Mouse (Mus musculus): Measurements from ENCODE around the gene Cpn2. TPM values are rescaled to one million over a fixed set of nuclear protein-coding genes. Genes with fewer than 3 reads are reported as not detected.

Gene Cpn2
- polyA plus RNA-seq, 1 experiment from 2014 or later: not detected

DNA sequence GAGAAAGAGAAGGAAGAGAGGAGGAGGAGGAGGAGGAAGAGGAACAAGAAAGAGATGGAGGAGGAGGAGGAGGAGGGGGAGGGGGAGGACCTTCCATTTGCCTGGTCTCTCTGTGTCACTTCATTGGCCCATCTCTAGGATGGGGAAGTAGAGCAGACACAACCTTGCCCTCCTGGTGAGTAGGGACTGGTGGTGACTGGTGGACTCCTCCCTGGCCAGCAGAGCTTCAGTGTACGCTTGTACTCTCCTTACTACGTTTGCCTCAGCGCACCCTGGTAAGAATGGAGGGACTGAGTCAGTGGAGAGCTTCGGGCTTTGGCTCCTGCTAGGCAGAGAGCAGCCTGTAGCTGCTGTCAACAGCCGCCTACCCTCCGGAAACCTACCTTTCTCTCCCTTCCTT is 35.4 kb upstream of the Cpn2 start:
- no peak overlapping the region for H3K9ac ChIP-seq
- peaks cover 51% of the 10 kb centered on the region for H3K27me3 ChIP-seq
- H3K4me2 ChIP-seq (replicated peaks): no peak overlapping the region
- ATAC-seq (ENCODE audit: low FRiP score, low read depth): no peak
- H3K4me3 ChIP-seq: no peak overlapping the region
- H3K4me1 ChIP-seq: no peaks in the 10 kb centered on the region
- no peaks in the 10 kb centered on the region for H3K9me3 ChIP-seq
- no peak overlapping the region for H3K27ac ChIP-seq
- WGBS: 85% methylated on average over 6 of the region's 6 CpGs
- H3K36me3 ChIP-seq: no peaks in the 10 kb centered on the region

DNA sequence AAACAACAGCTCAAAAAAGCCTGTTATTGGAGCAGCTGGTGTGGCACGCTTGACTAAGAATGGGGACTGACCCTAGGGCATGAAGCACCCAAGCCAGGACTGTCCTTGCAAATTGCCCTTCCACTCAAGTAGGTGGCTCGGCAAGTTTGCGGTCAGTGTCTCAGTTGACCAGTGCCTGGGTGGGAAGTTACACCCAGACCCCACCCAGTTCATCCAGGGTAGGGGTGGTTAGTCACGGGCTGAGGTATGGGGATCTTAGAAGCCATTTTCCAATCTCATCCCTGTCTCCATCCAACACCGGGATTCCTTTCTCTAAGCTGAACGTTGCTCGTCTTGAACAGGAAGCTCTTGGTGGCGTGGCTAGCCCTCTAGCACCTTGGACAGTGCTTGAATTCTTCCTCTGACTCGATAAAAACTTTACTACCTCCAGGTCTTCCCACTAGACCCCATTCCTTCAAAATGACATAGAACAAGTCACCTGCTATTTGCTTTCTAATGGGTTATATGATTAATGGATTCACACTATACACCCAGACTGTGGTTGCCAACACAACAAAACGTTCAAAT is 32.5 kb upstream of the Cpn2 start:
- Histone ChIP-seq H3K27ac (no peak overlapping the region), H3K4me1 (no peaks in the 10 kb centered on the region), H3K27me3 (peaks cover 34% of the 10 kb centered on the region), H3K9ac (no peak overlapping the region), H3K4me2 (replicated peaks) (no peak overlapping the region), H3K9me3 (no peaks in the 10 kb centered on the region), H3K4me3 (no peak overlapping the region), H3K36me3 (no peaks in the 10 kb centered on the region)
- WGBS: 62% methylated on average over 10 of the region's 10 CpGs
- ATAC-seq (ENCODE audit: low FRiP score, low read depth): no peak

DNA sequence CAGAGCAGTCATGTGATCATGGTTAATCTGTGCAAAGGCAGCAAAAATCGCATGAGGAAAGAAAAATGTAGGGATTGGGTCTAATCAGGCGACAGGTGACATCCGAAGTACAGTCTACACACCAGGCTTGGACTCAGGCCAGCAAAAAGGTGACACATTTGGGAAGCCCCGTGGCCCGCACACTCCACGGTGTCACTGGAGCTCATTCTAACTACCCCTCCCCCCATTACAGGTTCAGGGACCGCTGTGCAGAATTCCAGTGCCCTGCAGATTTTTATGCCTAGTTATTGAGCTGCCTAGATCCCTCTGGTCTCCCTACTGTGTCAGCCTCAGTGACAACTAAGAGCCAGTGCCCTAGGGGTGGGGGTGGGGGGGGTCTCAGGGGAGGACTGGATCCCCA is 30.2 kb upstream of the Cpn2 start:
- H3K4me3 ChIP-seq: no peak overlapping the region
- no peaks in the 10 kb centered on the region for H3K36me3 ChIP-seq
- H3K4me2 ChIP-seq (replicated peaks): no peak overlapping the region
- 0 out of 2 replicates have a peak, but pooled peaks cover 12% of the 10 kb centered on the region for H3K27me3 ChIP-seq
- H3K4me1 ChIP-seq: no peaks in the 10 kb centered on the region
- no peak for ATAC-seq (ENCODE audit: low FRiP score, low read depth)
- no peaks in the 10 kb centered on the region for H3K9me3 ChIP-seq
- 82% methylated on average over 7 of the region's 7 CpGs for WGBS
- no peak overlapping the region for H3K27ac ChIP-seq
- H3K9ac ChIP-seq: no peak overlapping the region

DNA sequence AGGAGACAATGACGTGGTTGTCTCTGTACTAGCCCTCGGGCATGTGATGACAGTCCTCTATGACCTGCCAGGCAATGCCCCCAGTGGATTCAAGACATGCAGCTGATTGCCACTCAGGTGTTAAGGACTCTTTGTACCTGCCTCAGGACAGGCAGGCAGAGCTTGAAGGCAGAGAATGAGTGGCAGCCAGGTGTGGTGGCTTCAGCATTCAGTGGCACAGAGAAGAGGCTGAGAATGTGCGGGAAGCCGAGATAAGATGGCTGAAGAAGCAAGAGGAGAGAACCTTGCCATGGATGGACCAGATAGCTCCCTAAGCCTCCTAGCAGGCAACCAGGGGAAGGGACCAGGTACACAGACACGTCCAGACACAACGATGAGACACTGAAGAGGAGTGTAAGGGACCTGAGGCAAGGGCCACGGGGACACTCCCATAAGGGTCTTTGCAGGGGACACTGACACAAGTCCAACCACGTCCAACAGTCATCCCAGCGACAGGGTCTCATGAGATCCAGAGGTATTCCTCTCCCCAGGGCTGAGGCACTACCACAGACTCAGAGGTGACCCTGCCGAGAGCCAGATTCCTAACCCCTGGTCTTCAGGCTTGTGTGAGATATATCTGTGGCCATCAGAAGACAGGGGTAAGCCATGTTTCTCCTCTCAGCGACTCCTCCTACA is 29.4 kb upstream of the Cpn2 start:
- no peak overlapping the region for H3K9ac ChIP-seq
- no peaks in the 10 kb centered on the region for H3K36me3 ChIP-seq
- H3K27me3 ChIP-seq: 0 out of 2 replicates have a peak, but pooled peaks cover 10% of the 10 kb centered on the region
- H3K9me3 ChIP-seq: no peaks in the 10 kb centered on the region
- WGBS: 90% methylated on average over 11 of the region's 11 CpGs
- no peak overlapping the region for H3K27ac ChIP-seq
- H3K4me1 ChIP-seq: no peaks in the 10 kb centered on the region
- no peak overlapping the region for H3K4me2 ChIP-seq (replicated peaks)
- no peak overlapping the region for H3K4me3 ChIP-seq
- no peak for ATAC-seq (ENCODE audit: low FRiP score, low read depth)

DNA sequence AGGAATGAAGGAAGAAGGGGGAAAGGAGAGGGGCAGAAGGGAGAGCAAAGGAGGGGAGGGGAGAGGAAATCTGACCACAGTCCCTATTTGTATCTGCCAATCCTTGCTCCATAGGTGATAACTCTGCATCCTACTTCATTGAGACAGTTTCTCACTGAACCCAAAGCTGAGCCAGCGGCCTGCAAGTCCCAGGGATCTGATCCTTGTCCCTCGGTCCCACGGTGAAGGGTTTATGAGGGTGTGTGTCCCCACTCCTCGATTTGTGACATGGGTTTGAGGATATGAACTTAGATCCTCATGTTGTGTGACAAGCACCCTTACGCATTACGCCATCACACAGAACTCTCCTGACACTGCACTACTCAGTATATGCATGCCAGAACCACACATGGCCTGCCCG is 27.8 kb upstream of the Cpn2 start:
- 91% methylated on average over 7 of the region's 7 CpGs for WGBS
- H3K4me3 ChIP-seq: no peak overlapping the region

DNA sequence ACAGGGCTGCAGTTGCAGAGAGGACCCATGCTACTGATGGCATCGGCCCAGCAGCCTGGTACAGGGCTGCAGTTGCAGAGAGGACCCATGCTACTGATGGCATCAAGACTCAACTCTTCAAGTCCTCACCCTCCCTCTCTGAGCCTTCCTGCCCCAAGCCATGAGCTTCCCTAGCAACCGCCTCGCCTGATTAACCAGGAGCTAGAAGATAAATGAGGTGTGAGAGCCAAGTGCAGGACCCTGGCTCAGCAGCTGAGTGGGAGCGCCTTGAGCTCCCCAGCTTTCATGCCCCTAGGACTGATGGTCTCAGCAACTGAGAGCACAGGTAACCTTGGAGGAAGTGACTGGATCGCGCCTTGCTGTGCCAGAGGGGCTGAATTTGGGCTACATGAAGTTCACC is 23.1 kb upstream of the Cpn2 start:
- H3K9ac ChIP-seq: no peak overlapping the region
- no peaks in the 10 kb centered on the region for H3K9me3 ChIP-seq
- 0 out of 2 replicates have a peak, but pooled peaks cover 3% of the 10 kb centered on the region for H3K27me3 ChIP-seq
- ATAC-seq (ENCODE audit: low FRiP score, low read depth): no peak
- 68% methylated on average over 6 of the region's 6 CpGs for WGBS
- H3K36me3 ChIP-seq: no peaks in the 10 kb centered on the region
- peaks cover 4% of the 10 kb centered on the region; the same call in 1 of the 2 replicates for H3K4me1 ChIP-seq
- H3K4me3 ChIP-seq: no peak overlapping the region
- no peak overlapping the region for H3K27ac ChIP-seq
- H3K4me2 ChIP-seq (replicated peaks): no peak overlapping the region

More for the DNA sequence above, 27.8 kb upstream of the Cpn2 start:
- ATAC-seq (ENCODE audit: low FRiP score, low read depth): no peak
- Histone ChIP-seq H3K36me3 (no peaks in the 10 kb centered on the region), H3K4me1 (no peaks in the 10 kb centered on the region), H3K27ac (no peak overlapping the region), H3K4me2 (replicated peaks) (no peak overlapping the region), H3K9ac (no peak overlapping the region), H3K9me3 (no peaks in the 10 kb centered on the region), H3K27me3 (0 out of 2 replicates have a peak, but pooled peaks cover 7% of the 10 kb centered on the region)

DNA sequence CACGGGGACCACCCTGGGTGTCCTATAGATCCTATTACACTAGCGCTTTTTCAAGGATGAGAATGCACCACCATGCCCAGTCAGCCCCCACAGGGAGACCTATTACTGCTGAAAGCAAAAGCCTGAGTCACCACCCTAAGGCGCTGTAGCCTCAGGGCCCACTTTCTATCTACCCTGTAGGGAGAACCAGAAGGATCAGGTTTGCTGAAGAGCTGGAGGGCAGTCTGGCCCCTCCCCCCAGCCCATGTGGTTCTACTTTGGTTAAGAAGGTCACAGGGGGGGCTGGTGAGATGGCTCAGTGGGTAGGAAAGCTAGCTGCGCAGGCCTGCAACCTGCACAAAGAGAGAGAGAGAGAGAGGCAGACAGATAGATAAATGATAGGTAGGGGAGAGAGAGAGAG is 18.4 kb upstream of the Cpn2 start:
- H3K4me2 ChIP-seq (replicated peaks): no peak overlapping the region
- H3K27ac ChIP-seq: no peak overlapping the region
- no peak for ATAC-seq (ENCODE audit: low FRiP score, low read depth)
- no peak overlapping the region for H3K4me3 ChIP-seq
- H3K4me1 ChIP-seq: peaks cover 35% of the 10 kb centered on the region
- no peaks in the 10 kb centered on the region for H3K9me3 ChIP-seq
- peaks cover 30% of the 10 kb centered on the region for H3K27me3 ChIP-seq
- 45% methylated on average over 4 of the region's 4 CpGs for WGBS
- no peaks in the 10 kb centered on the region for H3K36me3 ChIP-seq
- no peak overlapping the region for H3K9ac ChIP-seq

DNA sequence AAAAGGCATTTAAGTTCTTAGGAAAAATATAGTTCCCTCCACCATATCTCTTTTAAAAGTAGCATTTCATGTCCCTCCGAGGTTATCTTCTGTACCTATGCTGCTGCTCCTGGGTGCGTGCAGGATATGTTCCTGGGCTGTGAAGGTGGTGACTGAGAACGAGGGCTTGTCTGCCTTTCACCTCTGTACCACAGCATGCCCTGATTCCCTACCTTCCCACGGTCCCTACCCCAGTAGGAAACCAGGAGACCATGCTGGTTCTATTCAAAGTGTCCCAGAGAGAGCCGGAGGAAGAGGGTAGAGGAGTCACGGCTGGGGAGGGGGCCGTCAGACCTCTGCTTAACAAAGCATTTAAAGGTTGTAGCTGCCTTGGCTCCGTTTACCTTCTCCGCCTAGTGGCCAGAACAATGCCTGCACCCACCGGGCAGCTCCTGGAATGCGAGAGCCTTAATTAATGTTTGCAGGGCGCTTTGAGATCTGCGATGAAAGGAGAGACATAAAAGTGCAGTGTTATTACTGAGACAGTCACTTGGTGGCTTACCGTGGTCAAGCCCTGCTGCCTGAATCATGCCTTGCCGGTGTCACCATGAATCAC is 16.5 kb upstream of the Cpn2 start:
- Histone ChIP-seq H3K4me3 (peak overlapping the region; percentile 11), H3K27me3 (peaks cover 30% of the 10 kb centered on the region), H3K4me1 (peaks cover 41% of the 10 kb centered on the region), H3K9ac (no peak overlapping the region), H3K27ac (no peak overlapping the region), H3K4me2 (replicated peaks) (peak overlapping the region; percentile 73), H3K36me3 (no peaks in the 10 kb centered on the region), H3K9me3 (no peaks in the 10 kb centered on the region)
- WGBS: 4% methylated on average over 15 of the region's 15 CpGs
- ATAC-seq (ENCODE audit: low FRiP score, low read depth): no peak

DNA sequence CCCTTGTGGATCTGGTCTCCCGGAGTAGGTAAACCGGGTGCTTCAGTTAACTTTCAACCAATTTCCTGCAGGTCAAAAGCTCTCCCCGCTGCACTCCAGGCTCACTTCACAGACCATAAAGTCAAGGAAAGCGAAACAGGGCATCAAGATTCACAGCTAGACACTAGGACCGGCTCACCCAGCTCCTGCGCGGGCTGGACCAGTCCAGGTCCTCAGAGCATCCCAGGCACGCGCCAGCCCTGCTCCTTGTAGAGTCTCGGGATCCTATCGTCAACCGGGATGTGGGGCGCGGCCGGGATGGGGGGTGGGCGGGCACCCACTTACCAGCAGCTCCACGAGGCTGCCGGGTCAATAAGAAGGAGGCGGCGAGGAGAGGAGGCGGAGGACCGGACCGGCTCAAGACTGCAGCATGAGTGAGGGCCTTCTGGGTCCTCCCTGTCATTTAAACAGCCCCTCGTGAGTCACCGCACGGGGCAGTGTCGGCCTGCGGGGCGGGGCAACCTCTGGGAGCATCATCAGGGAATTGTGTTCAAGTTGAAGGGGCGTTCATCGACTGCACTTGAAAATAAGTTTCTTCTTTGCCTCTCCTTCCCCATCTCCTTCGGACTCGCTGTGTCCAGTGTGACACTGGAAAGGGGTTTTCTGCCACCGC is 15.7 kb upstream of the Cpn2 start, which contains the start of gene Lrrc15:
Gene Lrrc15, minus strand, starts transcription at position 413 of the 652 bp plus-strand sequence.
- Histone ChIP-seq H3K4me2 (replicated peaks) (peak within 1 kb of the TSS; percentile 73), H3K9ac (peak within 1 kb of the TSS; percentile 61), H3K4me3 (peak within 1 kb of the TSS; percentile 38), H3K9me3 (no peaks in the 10 kb centered on the region), H3K27me3 (peaks cover 30% of the 10 kb centered on the region), H3K4me1 (peaks cover 47% of the 10 kb centered on the region), H3K27ac (no peak within 1 kb of the TSS), H3K36me3 (no peaks in the 10 kb centered on the region)
- 4% methylated on average over 34 of the region's 34 CpGs for WGBS
- no peak for ATAC-seq (ENCODE audit: low FRiP score, low read depth)

DNA sequence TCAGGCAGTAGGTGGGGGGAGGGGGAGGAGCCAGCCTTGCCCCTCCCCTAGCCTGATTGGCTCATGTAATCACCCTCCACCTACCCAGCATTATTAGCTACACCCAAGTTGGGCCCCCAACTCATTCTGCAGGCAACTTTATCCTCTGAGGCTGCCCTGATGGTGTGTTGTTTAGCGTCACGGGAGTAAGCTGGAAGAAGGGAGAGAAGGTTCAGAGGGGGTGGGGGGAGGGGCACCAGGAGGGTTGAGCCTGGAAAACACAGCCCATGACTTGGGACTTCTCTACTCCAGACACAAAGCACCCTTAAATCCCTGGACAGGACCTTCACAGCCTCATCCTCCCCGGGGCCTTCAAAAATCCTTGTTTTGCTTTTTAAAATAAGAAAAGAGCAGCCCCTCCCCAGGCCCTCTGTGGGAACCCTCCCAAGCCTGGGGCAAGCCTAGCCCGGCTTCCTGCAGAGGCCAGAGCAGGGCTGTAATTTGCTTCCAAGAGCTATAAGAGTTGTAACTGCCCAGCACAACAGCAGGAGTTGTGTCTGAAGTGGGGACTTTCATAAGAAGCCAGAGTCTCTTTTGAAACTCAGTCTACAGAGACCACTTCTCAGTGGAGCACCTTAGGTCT is 13.5 kb upstream of the Cpn2 start:
- H3K4me1 ChIP-seq: peaks cover 56% of the 10 kb centered on the region
- 0% methylated on average over 4 of the region's 4 CpGs for WGBS
- H3K4me2 ChIP-seq (replicated peaks): peak overlapping the region; percentile 34
- 0 out of 2 replicates have a peak overlapping the region, but pooled peaks have one; percentile 8 for H3K9ac ChIP-seq
- ATAC-seq (ENCODE audit: low FRiP score, low read depth): 0 out of 2 replicates have a peak, but pooled peaks have one; percentile 10
- H3K27ac ChIP-seq: no peak overlapping the region
- H3K36me3 ChIP-seq: no peaks in the 10 kb centered on the region
- H3K9me3 ChIP-seq: no peaks in the 10 kb centered on the region
- H3K27me3 ChIP-seq: peaks cover 30% of the 10 kb centered on the region
- no peak overlapping the region for H3K4me3 ChIP-seq

DNA sequence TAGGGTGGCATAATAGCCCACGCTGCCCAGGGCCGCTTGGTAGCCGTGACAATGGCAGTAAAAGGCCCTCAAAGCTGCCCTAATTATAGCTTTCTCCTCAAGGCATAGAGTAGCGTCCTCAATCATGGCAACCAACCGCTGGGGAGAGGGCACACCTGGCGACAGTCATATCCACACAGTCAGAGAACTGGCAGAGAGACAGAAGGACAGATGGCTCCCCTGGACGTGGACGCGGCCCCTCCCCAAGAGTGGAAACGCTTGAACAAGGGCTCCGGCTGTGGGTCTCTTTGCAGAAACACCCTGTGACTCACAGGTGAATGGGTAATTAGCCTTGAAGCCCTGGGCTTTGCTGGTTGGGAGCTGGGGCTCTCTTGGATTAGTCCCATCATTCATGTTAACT is 11.1 kb upstream of the Cpn2 start:
- WGBS: 57% methylated on average over 11 of the region's 11 CpGs
- H3K27me3 ChIP-seq: peaks cover 13% of the 10 kb centered on the region
- H3K27ac ChIP-seq: no peak overlapping the region
- H3K9ac ChIP-seq: no peak overlapping the region
- H3K4me1 ChIP-seq: peaks cover 49% of the 10 kb centered on the region
- no peak overlapping the region for H3K4me3 ChIP-seq
- no peaks in the 10 kb centered on the region for H3K9me3 ChIP-seq
- no peak overlapping the region for H3K4me2 ChIP-seq (replicated peaks)
- no peak for ATAC-seq (ENCODE audit: low FRiP score, low read depth)
- no peaks in the 10 kb centered on the region for H3K36me3 ChIP-seq
